Mouse (Mus musculus) cerebellum, adult 9-10 months (tissue): ENCODE data around the gene Miip.
"Not testable (repeated sequence)": the region's sequence is repeated elsewhere in the genome, so short reads cannot be mapped to it uniquely, and the experiment has no call there.

Experiments
- DNase-seq: peaks from one replicate; pipeline ENCODE4 v3.0.0; 2022

The Miip gene

DNA sequence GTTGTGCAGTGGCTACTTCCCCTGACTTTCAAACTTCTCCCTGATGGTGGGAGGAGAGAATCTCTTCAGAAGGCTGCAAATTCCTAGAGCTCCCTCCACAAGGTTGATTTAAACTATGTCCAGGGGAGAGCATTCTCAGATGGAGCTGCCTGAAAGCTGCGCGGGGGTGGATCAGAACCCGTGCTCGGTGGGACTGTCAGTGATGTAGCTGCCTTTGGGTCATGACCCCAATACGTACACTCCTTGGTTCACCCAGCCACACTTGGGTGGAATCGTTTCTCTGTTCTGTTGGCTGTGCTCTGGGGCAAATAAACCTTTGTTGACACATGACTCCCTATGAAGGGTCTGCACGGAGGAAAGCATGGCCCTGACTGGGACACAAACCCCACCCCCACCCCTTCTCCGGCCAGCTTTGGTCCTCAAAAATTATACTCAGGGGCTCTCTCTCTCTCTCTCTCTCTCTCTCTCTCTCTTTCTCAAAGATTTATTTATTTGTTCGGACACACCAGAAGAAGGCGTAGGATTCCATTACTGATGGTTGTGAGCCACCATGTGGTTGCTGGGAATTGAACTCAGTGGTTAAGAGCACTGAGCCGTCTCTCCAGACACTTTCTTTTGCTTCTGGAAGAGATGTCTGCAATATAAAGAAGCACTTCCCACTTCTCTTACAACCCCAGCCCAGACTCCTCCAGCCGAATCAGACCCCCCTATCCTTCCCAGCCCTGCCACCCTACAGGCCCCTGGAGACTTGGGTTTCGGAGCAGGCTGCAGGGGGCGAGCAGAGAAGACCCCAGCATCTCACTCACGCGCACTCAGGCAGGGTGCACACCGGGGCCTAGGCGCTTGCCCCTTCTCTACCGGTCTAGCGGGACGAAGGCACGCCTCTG lies 810 bp downstream of the Miip start:
- DNase-seq: peak; percentile 45

DNA sequence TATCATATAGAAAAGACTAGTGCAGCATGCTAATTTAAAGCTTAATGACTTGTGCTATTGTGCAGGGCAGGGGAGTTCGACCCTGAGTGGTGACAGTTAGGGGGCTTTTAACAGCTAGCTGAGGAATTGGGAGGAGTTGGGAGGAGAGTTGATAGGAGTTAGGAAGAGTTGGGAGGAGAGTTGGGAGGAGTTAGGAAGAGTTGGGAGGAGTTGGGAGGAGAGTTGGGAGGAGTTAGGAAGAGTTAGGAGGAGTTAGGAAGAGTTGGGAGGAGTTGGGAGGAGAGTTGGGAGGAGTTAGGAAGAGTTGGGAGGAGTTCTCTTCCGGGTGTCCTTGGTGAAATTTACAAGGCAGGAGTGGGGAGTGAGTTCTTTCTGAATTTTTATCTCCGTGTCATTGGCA lies 1.8 kb downstream of the Miip start:
- DNase-seq: not testable (repeated sequence)

DNA sequence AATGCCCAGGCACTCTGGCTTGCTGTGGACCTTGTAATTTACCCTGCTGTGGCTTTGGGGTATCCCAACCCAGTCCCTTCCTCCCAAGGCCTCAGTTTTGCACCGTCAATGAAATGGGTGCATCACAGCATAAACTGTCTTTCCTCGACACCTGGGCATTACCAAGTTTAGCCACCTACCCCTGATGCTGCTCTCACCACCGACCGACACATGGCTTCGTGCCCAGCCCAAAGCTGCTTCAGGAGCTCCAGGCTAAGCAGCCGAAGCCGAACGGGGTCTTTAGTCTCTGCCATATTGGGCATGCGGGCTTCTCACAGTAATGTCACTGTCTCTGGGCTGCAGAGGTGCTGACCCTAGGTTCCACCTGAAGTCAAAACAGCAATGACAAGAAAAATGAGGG lies 2.6 kb downstream of the Miip start:
- DNase-seq: no peak

DNA sequence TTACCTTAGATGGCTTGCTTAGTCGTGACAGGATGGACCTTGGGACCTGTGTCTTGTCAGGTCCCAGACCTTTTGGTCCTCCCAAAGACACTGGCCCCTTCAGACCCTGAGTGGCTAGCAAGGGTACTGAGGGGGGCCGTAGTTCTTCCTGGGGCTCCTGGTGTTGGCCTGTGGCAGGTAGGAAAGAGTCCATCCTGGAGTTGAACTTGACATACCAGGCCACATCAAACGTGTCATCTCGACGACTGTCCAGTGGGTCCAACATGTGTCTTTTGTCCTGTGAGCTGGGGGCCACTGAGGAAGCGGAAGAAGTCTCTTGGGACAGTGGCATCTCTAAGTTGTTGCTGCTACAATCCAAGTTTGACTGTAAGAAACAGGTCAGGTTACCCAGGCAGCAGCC lies 3.0 kb downstream of the Miip start:
- no peak for DNase-seq

DNA sequence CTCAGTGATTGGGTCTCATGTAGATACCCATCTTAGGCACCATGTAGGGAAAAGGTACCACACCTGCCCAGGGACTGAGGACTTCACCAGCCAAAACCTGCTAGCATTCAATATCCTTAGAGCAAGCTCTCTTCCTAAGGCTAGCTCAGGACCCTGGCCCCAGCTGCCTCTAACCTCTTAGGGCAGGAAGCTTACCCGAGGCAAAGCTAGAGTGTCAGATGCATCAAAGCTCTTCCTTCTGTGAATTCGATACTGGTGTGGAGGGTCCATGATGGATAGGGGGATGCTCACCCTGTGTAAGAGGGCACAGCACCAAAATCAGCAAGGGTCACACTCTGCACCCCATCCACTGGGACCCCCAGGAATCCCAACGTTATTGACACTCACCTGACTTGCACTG lies 6.6 kb downstream of the Miip start:
- DNase-seq: no peak

DNA sequence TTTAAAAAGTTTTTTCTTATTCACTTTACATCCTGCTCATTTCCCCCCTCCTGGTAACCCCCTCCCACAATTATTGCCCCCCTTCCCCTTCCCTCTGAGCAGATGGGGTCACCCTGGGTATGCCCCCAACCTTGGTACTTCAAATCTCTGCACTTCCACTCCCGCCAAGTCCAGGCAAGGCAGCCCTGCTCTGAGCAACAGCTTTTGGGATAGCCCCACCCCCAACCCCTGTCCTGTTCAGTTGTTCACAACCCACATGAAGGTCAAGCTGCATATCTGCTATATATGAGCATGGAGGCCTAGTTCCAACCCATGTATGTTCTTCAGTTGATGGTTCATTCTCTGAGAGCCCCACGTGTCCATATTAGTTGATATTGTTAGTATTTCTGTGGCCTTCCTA lies 17.8 kb downstream of the Miip start:
- DNase-seq: no peak

DNA sequence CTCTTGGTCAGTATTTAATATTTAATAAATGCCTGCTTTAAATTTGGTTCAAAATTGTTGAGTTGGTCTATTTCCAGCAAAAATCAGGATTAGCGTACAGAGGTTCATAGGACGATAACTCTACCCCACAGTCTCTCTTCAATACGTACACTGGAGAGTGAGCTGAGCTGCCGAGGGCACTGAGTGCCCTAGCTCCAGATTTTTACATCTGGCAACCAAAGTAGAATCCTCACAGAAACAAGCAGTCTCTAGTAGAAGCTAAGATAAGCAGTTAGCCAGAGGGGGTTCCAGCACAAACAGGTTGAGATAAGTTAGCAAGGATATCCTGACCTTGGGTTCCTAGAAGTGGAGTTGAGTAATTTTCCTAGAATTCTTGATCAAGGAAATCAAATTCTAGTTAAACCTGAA lies 20.0 kb downstream of the Miip start:
- no peak for DNase-seq

DNA sequence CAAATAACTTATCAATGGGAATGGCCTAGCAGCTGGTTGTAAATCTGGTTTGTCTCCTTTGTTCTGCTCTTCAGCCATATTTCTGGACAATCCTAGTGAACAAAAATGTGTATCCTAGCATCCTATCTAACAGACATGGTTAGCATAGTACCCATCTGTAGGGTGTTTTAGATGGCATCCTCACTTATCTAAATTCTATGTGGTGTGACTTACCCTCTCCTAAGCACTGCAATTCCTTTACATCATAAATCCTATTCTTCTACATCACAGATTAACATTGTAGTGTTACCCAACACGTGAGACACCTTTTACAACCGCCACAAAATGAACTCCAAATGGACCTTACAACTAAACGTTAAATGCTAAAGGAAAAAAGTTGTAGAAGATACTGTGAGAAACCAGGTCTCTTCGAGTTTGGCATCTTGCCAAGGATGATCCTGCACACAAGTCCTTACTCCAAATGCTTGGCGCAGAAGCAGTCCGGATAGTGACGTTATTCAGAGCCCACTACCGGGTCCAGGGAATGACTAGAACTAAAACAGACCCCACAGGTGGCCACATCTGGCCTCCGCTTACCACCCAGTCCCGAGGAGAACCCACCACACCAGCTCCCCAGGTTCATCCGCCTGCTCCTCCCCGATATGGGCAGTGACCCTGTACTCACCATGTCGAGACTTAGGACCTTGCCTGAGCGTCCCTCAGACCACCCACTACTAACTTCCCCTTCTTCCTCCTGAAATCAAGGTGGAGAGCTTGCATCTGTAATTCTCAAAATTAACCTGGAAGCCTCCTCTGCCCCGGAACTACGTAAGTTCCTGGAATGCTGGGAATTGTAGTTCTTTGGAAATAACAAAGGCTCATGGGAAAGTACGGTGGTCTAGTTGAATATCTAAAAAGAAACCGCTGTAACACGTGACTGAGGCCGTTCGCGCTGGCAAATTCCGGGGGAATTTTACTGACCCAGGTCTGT lies 20.7 kb downstream of the Miip start, which contains the start of gene Zfp933:
Gene Zfp933, minus strand, starts transcription at position 753 of the 970 bp plus-strand sequence.
- DNase-seq: peak; percentile 93

DNA sequence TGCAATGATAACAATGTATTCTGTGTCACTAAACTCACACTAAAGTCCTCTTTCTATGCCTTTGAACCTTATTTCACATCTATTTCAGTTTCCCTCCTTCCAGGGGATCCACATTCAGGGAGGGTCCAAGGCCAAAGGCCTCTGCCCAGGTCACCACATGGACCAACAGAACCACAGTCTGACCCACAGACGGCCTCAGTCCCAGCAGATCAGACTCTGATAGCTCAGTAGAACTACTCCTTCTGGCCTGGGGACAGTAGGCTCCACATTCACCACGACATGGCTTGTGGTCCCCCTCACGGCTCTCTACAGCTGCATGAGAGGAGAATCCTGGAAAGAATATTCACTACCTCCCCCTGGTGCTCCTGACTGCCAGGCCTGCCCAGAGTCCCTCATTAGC lies 25.7 kb downstream of the Miip start:
- DNase-seq: no peak

DNA sequence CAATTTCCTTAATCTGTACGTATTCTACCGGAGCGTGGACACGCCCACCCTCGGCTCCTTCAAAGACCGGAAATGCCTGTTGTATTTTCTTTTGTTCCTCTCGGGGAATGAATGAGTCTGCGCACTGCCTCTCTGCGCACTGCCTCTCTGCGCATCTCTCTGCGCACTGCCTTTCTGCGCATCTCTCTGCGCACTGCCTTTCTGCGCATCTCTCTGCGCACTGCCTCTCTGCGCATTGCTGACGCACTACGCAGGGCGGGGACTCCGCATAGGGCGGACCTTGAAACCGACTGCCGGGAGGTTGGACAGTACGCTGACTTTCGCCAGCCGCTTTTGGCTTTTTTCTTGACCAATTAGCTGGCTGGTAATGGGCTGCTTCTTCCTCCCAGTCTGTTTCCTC lies 29.3 kb downstream of the Miip start:
- not testable (repeated sequence) for DNase-seq

DNA sequence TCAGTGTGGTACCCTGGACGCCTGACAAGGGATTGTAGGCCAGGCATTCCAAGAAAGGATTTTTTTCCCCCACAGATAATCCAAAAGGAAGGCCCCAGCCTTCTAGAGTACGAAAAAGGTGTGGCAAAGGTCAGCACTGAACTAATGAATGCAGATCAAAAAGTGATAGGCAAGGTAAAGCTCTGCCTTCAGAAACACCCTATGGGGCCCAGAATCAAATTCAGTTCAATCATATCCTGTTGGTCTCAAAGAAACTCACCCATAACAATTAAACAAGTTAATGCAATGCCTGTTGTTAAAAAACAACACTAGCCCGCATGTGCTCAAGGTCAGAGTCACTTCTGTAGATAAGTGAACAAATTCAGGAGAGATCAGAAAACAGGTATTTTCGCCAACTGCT lies 44.2 kb downstream of the Miip start:
- no peak for DNase-seq

DNA sequence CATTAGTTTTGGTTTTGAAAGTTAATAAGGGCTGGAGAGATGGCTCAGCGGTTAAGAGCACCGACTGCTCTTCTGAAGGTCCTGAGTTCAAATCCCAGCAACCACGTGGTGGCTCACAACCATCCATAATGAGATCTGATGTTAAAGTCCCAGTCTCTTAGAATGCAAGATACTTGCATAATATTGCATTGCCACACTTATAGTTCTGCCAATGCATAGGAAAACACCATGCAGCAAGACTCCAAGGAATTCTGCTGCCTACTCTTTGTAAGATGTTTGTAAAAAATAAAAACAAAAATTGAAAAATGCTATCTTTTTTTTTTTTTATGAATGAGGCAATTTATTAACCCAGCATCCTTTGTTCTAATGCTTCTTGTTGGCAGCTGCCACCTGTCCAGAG lies 47.2 kb downstream of the Miip start:
- DNase-seq: not testable (repeated sequence)

DNA sequence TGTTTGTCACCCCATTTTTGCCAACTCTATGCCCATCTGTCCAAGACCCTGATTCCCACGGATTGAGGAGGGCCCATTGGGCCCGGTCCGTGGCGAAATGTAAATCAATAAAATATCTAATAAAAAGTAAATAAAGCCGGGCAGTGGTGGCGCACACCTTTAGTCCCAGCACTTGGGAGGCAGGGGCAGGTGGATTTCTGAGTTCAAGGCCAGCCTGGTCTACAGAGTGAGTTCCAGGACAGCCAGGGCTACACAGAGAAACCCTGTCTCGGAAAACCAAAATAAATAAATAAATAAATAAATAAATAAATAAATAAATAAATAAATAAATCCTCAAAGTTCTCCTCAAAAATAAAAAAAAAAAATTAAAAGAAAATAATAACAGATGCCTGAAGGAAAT lies 49.0 kb downstream of the Miip start:
- DNase-seq: not testable (repeated sequence)

DNA sequence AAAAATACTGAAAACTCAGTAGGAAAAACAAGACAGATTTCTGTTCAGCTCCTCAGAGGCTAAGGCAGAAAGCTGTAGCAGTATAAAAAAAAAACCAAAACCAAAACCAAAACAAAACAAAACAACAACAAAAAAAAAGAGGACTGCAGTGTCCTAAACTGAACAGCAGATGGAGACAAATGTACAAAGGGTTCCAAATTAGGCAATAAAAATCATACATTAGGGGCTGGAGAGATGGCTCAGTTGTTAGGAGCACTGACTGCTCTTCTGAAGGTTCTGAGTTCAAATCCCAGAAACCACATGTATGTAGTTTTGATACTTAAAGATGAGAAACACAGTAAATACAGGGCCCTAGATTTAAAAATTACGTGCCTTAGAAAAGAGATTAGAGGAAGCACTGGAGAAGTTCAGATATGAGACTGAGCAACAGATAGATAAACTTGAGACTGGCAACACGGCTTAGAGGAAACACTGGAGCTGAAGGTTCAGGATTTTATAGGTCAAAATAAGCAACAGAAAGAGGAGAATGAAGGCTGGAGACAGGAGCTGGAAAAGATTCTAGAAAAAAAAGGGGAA lies 53.9 kb downstream of the Miip start:
- no peak for DNase-seq

DNA sequence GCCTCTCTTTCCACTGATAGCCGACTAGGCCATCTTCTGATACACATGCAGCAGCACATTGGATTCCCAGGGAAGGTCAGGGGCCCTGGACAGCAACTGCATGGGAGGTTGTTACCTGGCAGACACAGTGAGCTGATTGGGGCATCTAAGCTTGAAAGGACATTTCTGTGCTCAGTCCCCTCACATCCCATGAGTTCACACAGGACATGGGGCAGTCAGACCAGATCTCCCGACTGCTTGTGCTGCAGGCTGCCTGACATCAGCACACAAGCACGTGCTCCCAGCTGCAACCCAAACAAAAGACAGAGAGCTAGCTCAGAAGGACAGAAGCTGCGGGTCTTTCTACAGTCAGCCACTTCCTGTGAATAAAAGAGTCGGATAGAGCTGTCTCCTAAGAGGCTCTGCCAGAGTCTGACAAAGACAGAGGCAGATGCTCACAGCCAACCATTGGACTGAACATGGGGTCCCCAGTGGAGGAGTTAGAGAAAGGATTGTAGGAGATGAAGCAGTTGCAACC lies 55.3 kb downstream of the Miip start:
- DNase-seq: no peak
